Mouse (Mus musculus) stomach, postnatal 0 days (tissue): ENCODE measurements around the gene Dpy19l3. TPM values are rescaled to one million over a fixed set of nuclear protein-coding genes. Genes with fewer than 3 reads are reported as not detected.

ENCODE experiments used
- ATAC-seq: fragments of 200-750 bp; cut with Nextera tagmentation; 2 replicates; pipeline ENCODE4 v1.8.0; 2017; ENCODE audit not compliant: low FRiP score, low TSS enrichment
- DNase-seq: peaks from one replicate; pipeline ENCODE4 v3.0.0-alpha.2; 2016; ENCODE audit warnings: low spot score
- H3K27ac ChIP-seq: fragments of 300-500 bp; sonication (generic); replicated peaks from 2 replicates; pipeline ENCODE4 v1.5.1; 2014; ENCODE audit warnings: mild to moderate bottlenecking, control low read depth
- H3K27me3 ChIP-seq: fragments of 300-500 bp; sonication (generic); 2 replicates; pipeline ENCODE4 v1.6.1; 2014; ENCODE audit warnings: low read length; ENCODE audit not compliant: control insufficient read depth, insufficient read depth
- H3K36me3 ChIP-seq: fragments of 300-500 bp; sonication (generic); 2 replicates; pipeline ENCODE4 v1.6.1; 2014; ENCODE audit warnings: low read length, mixed read lengths; ENCODE audit not compliant: control insufficient read depth, insufficient read depth
- H3K4me1 ChIP-seq: fragments of 300-500 bp; sonication (generic); replicated peaks from 2 replicates; pipeline ENCODE4 v1.6.1; 2014; ENCODE audit warnings: antibody characterized with exemption; ENCODE audit not compliant: control insufficient read depth, insufficient read depth
- H3K4me2 ChIP-seq: fragments of 300-500 bp; sonication (generic); replicated peaks from 2 replicates; pipeline ENCODE4 v1.6.1; 2014; ENCODE audit warnings: low read depth, mild to moderate bottlenecking, control low read depth, moderate library complexity
- H3K4me3 ChIP-seq: fragments of 300-500 bp; sonication (generic); 2 replicates; pipeline ENCODE4 v1.5.1; 2014; ENCODE audit warnings: low read depth, low read length, control low read depth
- H3K9ac ChIP-seq: fragments of 300-500 bp; sonication (generic); 2 replicates; pipeline ENCODE4 v1.6.1; 2014; ENCODE audit warnings: mild to moderate bottlenecking, low read length, control low read depth, mixed read lengths
- H3K9me3 ChIP-seq: fragments of 300-500 bp; sonication (generic); 2 replicates; pipeline ENCODE4 v1.6.1; 2016; ENCODE audit warnings: low read length; ENCODE audit not compliant: control insufficient read depth
- CTCF ChIP-seq: IDR thresholded peaks from 2 replicates; pipeline ENCODE4 v1.5.1; 2016; ENCODE audit warnings: antibody characterized with exemption, low read depth, mild to moderate bottlenecking, moderate library complexity
- EP300 ChIP-seq: optimal IDR thresholded peaks from 2 replicates; pipeline ENCODE3; 2016; ENCODE audit warnings: antibody characterized with exemption
- WGBS: fragments of 180-500 bp; shearing (Covaris S2); extraction: QIAGEN DNeasy Blood & Tissue Kit; methylation state at CpG from one replicate; pipeline ENCODE4 v1.1.7; 2014; 5-methylcytosine and 5-hydroxymethylcytosine counted together
- polyA plus RNA-seq: library from polyadenylated mRNA; unstranded; fragments of >200 nt; fragmentation: Nextera tagmentation; extraction: Ambion mirVana; gene quantifications from 2 replicates; pipeline ENCODE4 v1.2.1, GENCODE M21; 2015

Dpy19l3 gene
- polyA plus RNA-seq, 1 experiment from 2014 or later: 7.9 TPM

GRCm38 (mm10) chr7:35746686-35747396 lies 7.4 kb downstream of the Dpy19l3 start:
- Histone ChIP-seq H3K36me3 (0 out of 2 replicates have a peak, but pooled peaks cover 3% of the 10 kb centered on the region), H3K27me3 (no peaks in the 10 kb centered on the region), H3K4me1 (no peaks in the 10 kb centered on the region), H3K9ac (no peak overlapping the region), H3K9me3 (no peaks in the 10 kb centered on the region), H3K4me2 (no peak overlapping the region), H3K27ac (no peak overlapping the region), H3K4me3 (no peak overlapping the region)
- DNase-seq: no peak
- no peak for ATAC-seq
- TF ChIP-seq EP300 (no peak), CTCF (no peak)
- WGBS: 90% methylated on average over 12 of the region's 12 CpGs

- 58% methylated on average over 6 of the region's 6 CpGs for WGBS
- no peak for DNase-seq
- Histone ChIP-seq H3K9me3 (no peaks in the 10 kb centered on the region), H3K4me3 (no peak overlapping the region), H3K4me1 (no peaks in the 10 kb centered on the region), H3K36me3 (0 out of 2 replicates have a peak, but pooled peaks cover 3% of the 10 kb centered on the region), H3K4me2 (no peak overlapping the region), H3K9ac (no peak overlapping the region), H3K27me3 (no peaks in the 10 kb centered on the region), H3K27ac (no peak overlapping the region)
- ATAC-seq: peak; percentile 39; the same call in 1 of the 2 replicates
- TF ChIP-seq EP300 (no peak), CTCF (no peak)
Measured at GRCm38 (mm10) chr7:35745281-35745702, 9.0 kb downstream of the Dpy19l3 start.

- DNase-seq (no peak), ATAC-seq (no peak)
- no peak overlapping the region for H3K9ac ChIP-seq
- no peak for TF ChIP-seq EP300
- TF ChIP-seq CTCF: no peak
- no peak overlapping the region for H3K4me3 ChIP-seq
- no peaks in the 10 kb centered on the region for H3K4me1 ChIP-seq
- H3K27ac ChIP-seq: no peak overlapping the region
- H3K27me3 ChIP-seq: no peaks in the 10 kb centered on the region
- H3K9me3 ChIP-seq: no peaks in the 10 kb centered on the region
- WGBS: 93% methylated on average over 9 of the region's 9 CpGs
- H3K36me3 ChIP-seq: 0 out of 2 replicates have a peak, but pooled peaks cover 3% of the 10 kb centered on the region
- no peak overlapping the region for H3K4me2 ChIP-seq
Measured at GRCm38 (mm10) chr7:35744771-35745170, 9.5 kb downstream of the Dpy19l3 start.

- no peak overlapping the region for H3K4me3 ChIP-seq
- no peak for DNase-seq
- H3K9me3 ChIP-seq: no peaks in the 10 kb centered on the region
- no peak overlapping the region for H3K9ac ChIP-seq
- H3K4me2 ChIP-seq: no peak overlapping the region
- H3K27ac ChIP-seq: no peak overlapping the region
- H3K36me3 ChIP-seq: no peaks in the 10 kb centered on the region
- H3K27me3 ChIP-seq: no peaks in the 10 kb centered on the region
- no peaks in the 10 kb centered on the region for H3K4me1 ChIP-seq
- WGBS: 57% methylated on average over 5 of the region's 5 CpGs
- no peak for TF ChIP-seq CTCF
- no peak for ATAC-seq
Measured at GRCm38 (mm10) chr7:35742310-35742709, 11.9 kb downstream of the Dpy19l3 start.

GRCm38 (mm10) chr7:35741858-35742257 lies 12.4 kb downstream of the Dpy19l3 start:
- Histone ChIP-seq H3K9ac (peak overlapping the region; percentile 18; the same call in 1 of the 2 replicates), H3K9me3 (no peaks in the 10 kb centered on the region), H3K4me3 (no peak overlapping the region), H3K4me2 (no peak overlapping the region), H3K4me1 (no peaks in the 10 kb centered on the region), H3K27me3 (no peaks in the 10 kb centered on the region), H3K27ac (peak overlapping the region; percentile 71), H3K36me3 (no peaks in the 10 kb centered on the region)
- ATAC-seq (no peak), DNase-seq (no peak)
- no peak for TF ChIP-seq EP300
- no peak for TF ChIP-seq CTCF
- WGBS: 66% methylated on average over 5 of the region's 5 CpGs

GRCm38 (mm10) chr7:35740489-35741230 lies 13.6 kb downstream of the Dpy19l3 start:
- Histone ChIP-seq H3K4me1 (no peaks in the 10 kb centered on the region), H3K4me2 (no peak overlapping the region), H3K27ac (no peak overlapping the region), H3K9ac (no peak overlapping the region), H3K4me3 (no peak overlapping the region), H3K36me3 (no peaks in the 10 kb centered on the region), H3K9me3 (no peaks in the 10 kb centered on the region), H3K27me3 (no peaks in the 10 kb centered on the region)
- ATAC-seq: no peak
- TF ChIP-seq EP300: no peak
- peak; percentile 74 for TF ChIP-seq CTCF
- peak; percentile 62 for DNase-seq
- WGBS: 47% methylated on average over 5 of the region's 5 CpGs
